Mouse (Mus musculus): ENCODE measurements at regions not wholly inside any gene's neighbourhood (a gene's known extent, or its start where the extent isn't known, plus 50 kb on each side); places are given as distances from the start of the nearest gene placed in this dataset.

DNA sequence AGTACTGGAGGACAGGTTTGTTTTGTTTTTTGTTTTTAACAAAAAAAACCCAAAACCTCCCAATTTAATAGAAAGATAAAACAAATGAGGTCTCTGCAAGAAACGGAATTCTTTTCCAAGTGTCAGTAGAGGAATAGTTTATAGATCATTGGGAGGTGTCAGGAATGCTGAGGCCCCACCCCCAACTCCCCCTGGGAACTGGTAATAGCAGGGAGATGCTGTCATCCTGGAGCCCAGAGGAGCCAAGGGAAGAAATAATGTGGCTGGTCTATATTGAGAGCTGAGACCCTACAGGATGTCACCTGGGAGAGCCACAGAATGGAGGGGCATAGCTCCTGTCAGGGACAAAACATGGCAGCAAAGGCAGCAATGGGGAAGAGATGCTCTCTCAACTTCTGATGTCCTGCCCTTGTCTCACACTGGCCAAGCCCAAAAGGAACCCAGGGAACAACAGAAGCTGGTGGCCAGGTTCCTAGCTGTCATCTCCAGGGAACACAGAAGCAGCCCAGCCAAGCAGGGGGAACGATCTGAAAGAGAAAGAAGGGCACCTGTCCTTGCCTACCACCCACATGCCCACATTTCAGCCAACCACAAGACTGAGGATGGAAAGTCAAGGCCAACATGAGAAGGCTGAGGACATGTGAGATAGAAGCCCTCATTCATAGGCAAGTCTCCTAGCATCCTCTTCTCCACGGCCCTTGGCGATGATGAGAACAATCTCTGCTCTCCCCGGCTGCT, 195.7 kb downstream of the Zfp36l1 start:
- no peak for DNase-seq (ENCODE audit: low spot score)
- peak overlapping the region; percentile 76 for H3K27ac ChIP-seq
- peaks cover 22% of the 10 kb centered on the region for H3K4me1 ChIP-seq
- 77% methylated on average over 5 of the region's 5 CpGs for WGBS
- H3K27me3 ChIP-seq (ENCODE audit: insufficient read depth, poor library complexity, severe bottlenecking) = no peaks in the 10 kb centered on the region
- H3K36me3 ChIP-seq = no peaks in the 10 kb centered on the region
- H3K4me3 ChIP-seq = no peak overlapping the region
- H3K9me3 ChIP-seq = no peaks in the 10 kb centered on the region

DNA sequence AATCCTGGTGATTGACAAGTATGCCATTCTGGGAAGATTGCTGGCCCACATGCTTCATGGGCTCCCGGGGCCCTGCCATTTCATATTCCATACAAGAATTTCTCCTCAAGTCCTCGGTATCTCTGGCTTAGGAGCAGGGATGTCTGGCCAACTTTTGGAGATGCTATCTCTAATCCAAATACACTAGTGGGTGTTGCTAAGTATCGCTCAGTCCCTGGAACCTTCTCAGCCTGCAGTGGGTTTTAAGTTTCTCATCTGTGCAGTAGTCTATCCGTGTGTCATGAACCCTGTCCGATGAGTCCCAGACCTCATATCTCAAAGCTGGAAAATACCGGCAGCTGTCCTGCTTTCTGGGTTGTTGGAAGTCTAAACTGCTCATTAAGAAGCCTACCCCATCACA, 198.9 kb downstream of the Zfp36l1 start:
- Histone ChIP-seq H3K4me3 (no peak overlapping the region), H3K4me1 (peaks cover 27% of the 10 kb centered on the region), H3K27ac (no peak overlapping the region), H3K36me3 (no peaks in the 10 kb centered on the region), H3K27me3 (ENCODE audit: insufficient read depth, poor library complexity, severe bottlenecking) (no peaks in the 10 kb centered on the region), H3K9me3 (no peaks in the 10 kb centered on the region)
- no peak for DNase-seq (ENCODE audit: low spot score)
- WGBS = 71% methylated on average over 6 of the region's 6 CpGs

GRCm38 (mm10) chr12:79912281-79913063, 200.3 kb downstream of the Zfp36l1 start:
- Histone ChIP-seq H3K9me3 (no peaks in the 10 kb centered on the region), H3K36me3 (no peaks in the 10 kb centered on the region), H3K27ac (no peak overlapping the region), H3K4me3 (no peak overlapping the region), H3K4me1 (peaks cover 21% of the 10 kb centered on the region), H3K27me3 (ENCODE audit: insufficient read depth, poor library complexity, severe bottlenecking) (no peaks in the 10 kb centered on the region)
- WGBS = 88% methylated on average over 10 of the region's 10 CpGs
- no peak for DNase-seq (ENCODE audit: low spot score)

GRCm38 (mm10) chr12:79910884-79911759, 201.7 kb downstream of the Zfp36l1 start:
- 53% methylated on average over 15 of the region's 15 CpGs for WGBS
- Histone ChIP-seq H3K27me3 (ENCODE audit: insufficient read depth, poor library complexity, severe bottlenecking) (no peaks in the 10 kb centered on the region), H3K4me3 (no peak overlapping the region), H3K36me3 (no peaks in the 10 kb centered on the region), H3K4me1 (peaks cover 28% of the 10 kb centered on the region), H3K27ac (peak overlapping the region; percentile 83), H3K9me3 (no peaks in the 10 kb centered on the region)
- no peak for DNase-seq (ENCODE audit: low spot score)

DNA sequence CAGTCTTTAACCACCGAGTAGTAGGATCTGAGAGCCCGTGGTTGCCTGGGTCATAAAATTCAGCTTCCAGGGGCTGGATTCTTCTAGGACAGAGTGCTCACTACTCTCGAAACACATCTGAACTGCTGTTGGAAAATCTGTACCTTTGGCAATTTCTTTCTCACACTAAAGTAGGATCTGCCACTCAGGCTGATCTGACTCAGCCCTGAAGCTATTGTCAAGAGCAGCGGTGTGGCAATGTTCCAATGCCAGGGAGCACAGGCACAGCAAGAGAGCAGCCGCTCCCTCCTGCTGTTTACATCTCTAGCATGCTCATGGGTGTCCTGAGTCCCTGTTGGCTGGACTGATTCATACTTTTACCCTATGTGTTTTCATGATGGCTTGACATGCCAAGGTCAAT, 205.2 kb downstream of the Zfp36l1 start:
- 73% methylated on average over 5 of the region's 5 CpGs for WGBS
- Histone ChIP-seq H3K9me3 (no peaks in the 10 kb centered on the region), H3K27ac (peak overlapping the region; percentile 92), H3K36me3 (no peaks in the 10 kb centered on the region), H3K4me3 (no peak overlapping the region), H3K27me3 (ENCODE audit: insufficient read depth, poor library complexity, severe bottlenecking) (no peaks in the 10 kb centered on the region), H3K4me1 (peaks cover 61% of the 10 kb centered on the region)
- DNase-seq (ENCODE audit: low spot score) = no peak

DNA sequence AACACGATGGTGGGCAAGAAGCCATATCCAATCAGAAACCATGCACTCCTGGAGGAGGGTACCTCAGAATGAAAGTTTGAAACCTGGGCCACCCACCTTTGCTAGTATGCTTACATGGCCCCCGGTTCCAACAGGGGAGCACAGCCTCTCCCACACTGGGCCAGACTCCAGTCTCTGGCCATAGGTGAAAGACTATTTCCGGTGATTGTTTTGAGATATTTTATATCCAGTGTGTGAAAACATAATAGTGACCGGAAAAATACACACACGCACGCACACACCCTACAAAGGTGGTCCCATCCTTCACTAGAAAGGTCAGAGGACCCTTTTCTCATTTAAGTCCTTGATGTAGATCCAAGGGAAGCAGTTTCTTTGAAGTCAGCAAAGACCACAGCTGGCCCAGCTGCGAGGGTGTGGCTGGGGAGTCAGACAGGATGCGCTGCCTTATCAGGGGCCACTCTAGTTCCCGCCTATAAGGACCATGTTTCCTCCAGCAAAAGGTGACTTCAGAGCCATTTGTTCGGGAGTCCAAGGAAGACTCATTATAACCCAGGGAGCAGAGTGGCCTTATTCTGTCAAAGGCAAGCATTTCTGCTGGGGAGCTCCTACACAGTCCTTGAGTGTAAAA, 206.0 kb downstream of the Zfp36l1 start:
- H3K4me3 ChIP-seq = no peak overlapping the region
- no peaks in the 10 kb centered on the region for H3K27me3 ChIP-seq (ENCODE audit: insufficient read depth, poor library complexity, severe bottlenecking)
- no peak for DNase-seq (ENCODE audit: low spot score)
- peak overlapping the region; percentile 92 for H3K27ac ChIP-seq
- H3K9me3 ChIP-seq = no peaks in the 10 kb centered on the region
- H3K4me1 ChIP-seq = peaks cover 67% of the 10 kb centered on the region
- WGBS = 62% methylated on average over 10 of the region's 10 CpGs
- no peaks in the 10 kb centered on the region for H3K36me3 ChIP-seq

DNA sequence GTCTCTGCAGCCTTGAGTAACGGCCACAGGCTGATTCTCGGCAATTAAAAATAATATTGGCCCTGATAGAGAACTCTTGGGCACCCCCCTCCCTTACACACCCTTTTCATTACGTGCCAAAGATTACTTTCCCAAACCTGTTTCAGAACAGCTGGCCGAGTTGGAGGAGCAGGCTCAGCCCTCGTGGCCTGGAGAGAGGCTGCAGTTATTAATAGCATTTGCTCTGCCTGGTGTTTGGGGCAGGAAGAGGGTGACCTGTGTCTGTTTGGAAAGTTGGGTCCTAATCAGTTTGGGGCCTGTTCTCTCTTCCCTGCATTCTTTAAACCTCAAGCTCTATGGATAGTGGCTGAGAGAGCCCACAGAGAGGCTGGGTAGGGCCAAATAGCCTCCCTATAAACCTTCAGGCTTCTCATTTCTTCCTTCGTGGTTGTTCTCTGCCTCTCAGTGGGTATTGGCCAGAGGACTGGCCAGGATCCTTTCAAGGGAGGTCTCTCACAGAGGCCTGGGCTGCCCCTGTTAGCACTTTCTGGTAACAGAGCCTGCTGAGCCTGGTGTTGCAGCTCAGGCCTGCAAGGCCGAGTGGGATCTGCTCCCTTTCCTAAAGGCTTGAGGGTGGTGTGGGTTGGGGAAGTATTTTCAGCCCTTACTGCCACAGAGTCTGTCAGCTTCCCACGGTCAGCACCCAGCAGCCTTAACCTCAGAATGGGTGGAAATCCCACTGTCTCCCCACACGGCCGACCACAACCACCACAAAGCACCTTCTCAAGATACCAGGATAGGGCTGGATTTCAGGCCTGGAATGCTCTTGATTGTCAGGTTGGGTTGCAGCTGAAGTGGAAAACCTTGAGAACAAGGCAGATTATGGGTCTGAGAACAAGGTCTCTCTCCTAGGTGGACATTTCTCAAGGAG, 206.7 kb downstream of the Zfp36l1 start:
- no peaks in the 10 kb centered on the region for H3K9me3 ChIP-seq
- 28% methylated on average over 10 of the region's 10 CpGs for WGBS
- DNase-seq (ENCODE audit: low spot score) = no peak
- H3K36me3 ChIP-seq = no peaks in the 10 kb centered on the region
- H3K27ac ChIP-seq = peak overlapping the region; percentile 92
- H3K4me3 ChIP-seq = no peak overlapping the region
- peaks cover 64% of the 10 kb centered on the region for H3K4me1 ChIP-seq
- H3K27me3 ChIP-seq (ENCODE audit: insufficient read depth, poor library complexity, severe bottlenecking) = no peaks in the 10 kb centered on the region

- no peaks in the 10 kb centered on the region for H3K36me3 ChIP-seq
- no peak for DNase-seq (ENCODE audit: low spot score)
- no peak overlapping the region for H3K4me3 ChIP-seq
- peaks cover 63% of the 10 kb centered on the region for H3K4me1 ChIP-seq
- peak overlapping the region; percentile 92 for H3K27ac ChIP-seq
- H3K27me3 ChIP-seq (ENCODE audit: insufficient read depth, poor library complexity, severe bottlenecking) = no peaks in the 10 kb centered on the region
- 40% methylated on average over 2 of the region's 2 CpGs for WGBS
- no peaks in the 10 kb centered on the region for H3K9me3 ChIP-seq
These were observed 207.8 kb downstream of the Zfp36l1 start for GRCm38 (mm10) chr12:79904913-79905549.

GRCm38 (mm10) chr12:79902761-79903160, 210.1 kb downstream of the Zfp36l1 start:
- peaks cover 3% of the 10 kb centered on the region; the same call in 1 of the 2 replicates for H3K36me3 ChIP-seq
- no peaks in the 10 kb centered on the region for H3K9me3 ChIP-seq
- peak overlapping the region; percentile 85 for H3K27ac ChIP-seq
- no peaks in the 10 kb centered on the region for H3K27me3 ChIP-seq (ENCODE audit: insufficient read depth, poor library complexity, severe bottlenecking)
- H3K4me1 ChIP-seq = peaks cover 75% of the 10 kb centered on the region
- DNase-seq (ENCODE audit: low spot score) = no peak
- H3K4me3 ChIP-seq = no peak overlapping the region
- 68% methylated on average over 7 of the region's 7 CpGs for WGBS

GRCm38 (mm10) chr12:79902163-79902562, 210.7 kb downstream of the Zfp36l1 start:
- Histone ChIP-seq H3K9me3 (no peaks in the 10 kb centered on the region), H3K4me3 (no peak overlapping the region), H3K4me1 (peaks cover 72% of the 10 kb centered on the region), H3K36me3 (peaks cover 3% of the 10 kb centered on the region; the same call in 1 of the 2 replicates), H3K27me3 (ENCODE audit: insufficient read depth, poor library complexity, severe bottlenecking) (no peaks in the 10 kb centered on the region), H3K27ac (peak overlapping the region; percentile 85)
- 52% methylated on average over 7 of the region's 7 CpGs for WGBS
- no peak for DNase-seq (ENCODE audit: low spot score)

- Histone ChIP-seq H3K4me3 (no peak overlapping the region), H3K36me3 (peaks cover 3% of the 10 kb centered on the region; the same call in 1 of the 2 replicates), H3K27ac (peak overlapping the region; percentile 75), H3K9me3 (no peaks in the 10 kb centered on the region), H3K27me3 (ENCODE audit: insufficient read depth, poor library complexity, severe bottlenecking) (no peaks in the 10 kb centered on the region), H3K4me1 (peaks cover 47% of the 10 kb centered on the region)
- 32% methylated on average over 12 of the region's 12 CpGs for WGBS
- no peak for DNase-seq (ENCODE audit: low spot score)
These were observed 214.4 kb downstream of the Zfp36l1 start for GRCm38 (mm10) chr12:79898198-79898930.
